Mouse (Mus musculus) myocyte (in vitro differentiated cells): ENCODE data around the gene Syngr3.

Experiments
- CEBPB ChIP-seq: IDR thresholded peaks from 2 replicates; pipeline ENCODE4 v1.6.1; 2011; ENCODE audit warnings: mild to moderate bottlenecking, moderate library complexity; ENCODE audit not compliant: poor library complexity, insufficient read depth, severe bottlenecking
- E2F4 ChIP-seq: IDR thresholded peaks from one replicate; pipeline ENCODE4 v1.6.1; 2011; ENCODE audit warnings: mild to moderate bottlenecking, control low read depth, moderate library complexity; ENCODE audit not compliant: insufficient read depth
- MAX ChIP-seq: IDR thresholded peaks from one replicate; pipeline ENCODE4 v1.6.1; 2011; ENCODE audit warnings: low read depth, mild to moderate bottlenecking, control low read depth
- MYOD1 ChIP-seq, 3 experiments: IDR thresholded peaks; one replicate each; pipeline ENCODE4 v1.6.1; 2011; ENCODE audit warnings: control low read depth in 2 of 3, low read depth in 2 of 3, mild to moderate bottlenecking in 2 of 3, moderate library complexity in 1 of 3; ENCODE audit not compliant: insufficient read length in 2 of 3, control insufficient read depth in 1 of 3
- MYOG ChIP-seq, 3 experiments: IDR thresholded peaks; one replicate each; pipeline ENCODE4 v1.6.1; 2011; ENCODE audit warnings: control low read depth in 2 of 3, low read depth in 2 of 3, mild to moderate bottlenecking in 2 of 3; ENCODE audit not compliant: insufficient read length in 2 of 3, control insufficient read depth in 1 of 3, insufficient read depth in 1 of 3
- POLR2A ChIP-seq: IDR thresholded peaks from one replicate; pipeline ENCODE4 v1.6.1; 2011; ENCODE audit warnings: low read depth, mild to moderate bottlenecking, control low read depth, moderate library complexity; ENCODE audit not compliant: insufficient read length
- POLR2AphosphoS2 ChIP-seq: IDR thresholded peaks from one replicate; pipeline ENCODE4 v1.6.1; 2011; ENCODE audit warnings: low read depth, control low read depth; ENCODE audit not compliant: insufficient read length
- REST ChIP-seq: IDR thresholded peaks from one replicate; pipeline ENCODE4 v1.6.1; 2011; ENCODE audit warnings: mild to moderate bottlenecking, control low read depth, moderate library complexity; ENCODE audit not compliant: insufficient read depth, insufficient read length
- SRF ChIP-seq: IDR thresholded peaks from one replicate; pipeline ENCODE4 v1.6.1; 2011; ENCODE audit warnings: low read depth; ENCODE audit not compliant: control insufficient read depth, insufficient read length
- TCF12 ChIP-seq: IDR thresholded peaks from one replicate; pipeline ENCODE4 v1.6.1; 2011; ENCODE audit warnings: mild to moderate bottlenecking, control low read depth; ENCODE audit not compliant: poor library complexity, insufficient read depth, severe bottlenecking
- TCF3 ChIP-seq: IDR thresholded peaks from one replicate; pipeline ENCODE4 v1.6.1; 2011; ENCODE audit warnings: low read depth, control low read depth; ENCODE audit not compliant: insufficient read length
- USF1 ChIP-seq: IDR thresholded peaks from one replicate; pipeline ENCODE4 v1.6.1; 2011; ENCODE audit warnings: low read depth, mild to moderate bottlenecking, control low read depth, moderate library complexity

DNA sequence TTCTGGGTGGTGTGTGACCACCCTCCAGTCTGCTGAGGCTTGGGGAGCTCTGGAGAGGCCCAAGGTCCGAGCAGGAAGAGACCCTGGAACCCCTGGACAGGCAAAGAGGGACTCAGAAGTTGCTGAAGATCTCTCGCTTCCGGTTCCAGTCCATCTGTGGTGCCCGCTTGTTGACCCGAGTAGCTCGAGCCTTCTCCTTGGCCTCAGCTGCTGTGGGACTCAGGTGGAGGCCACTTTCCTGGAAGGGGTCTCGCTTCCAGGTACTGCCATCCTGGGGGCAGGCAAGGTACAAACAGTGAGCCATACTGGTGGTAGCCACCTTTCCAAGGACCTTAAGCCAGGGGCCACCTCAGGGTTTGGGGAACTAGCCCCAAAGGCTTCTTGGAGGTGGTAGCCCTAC lies 49.6 kb downstream of the Syngr3 start:
- no peak for TF ChIP-seq MAX
- TF ChIP-seq USF1 = no peak
- no peak for TF ChIP-seq E2F4
- TF ChIP-seq POLR2A = no peak
- no peak for TF ChIP-seq MYOD1 (IDR thresholded peaks at IDR 0.05; ENCODE audit: control insufficient read depth in 1 of 3, insufficient read length in 2 of 3, low read depth in 2 of 3)
- no peak for TF ChIP-seq POLR2AphosphoS2
- no peak for TF ChIP-seq TCF12
- TF ChIP-seq MYOG (IDR thresholded peaks at IDR 0.05; ENCODE audit: control insufficient read depth in 1 of 3, insufficient read depth in 1 of 3, insufficient read length in 2 of 3, low read depth in 2 of 3) = no peak
- no peak for TF ChIP-seq CEBPB
- TF ChIP-seq REST = no peak
- no peak for TF ChIP-seq SRF
- TF ChIP-seq TCF3 = no peak
